Mouse (Mus musculus): ENCODE data around the gene Asphd1.

Gene Asphd1

GRCm38 (mm10) chr7:126896912-126897311 is 52.5 kb downstream of the Asphd1 start:
- no peak for DNase-seq (ENCODE audit: low spot score in 2 of 2)

All from left cerebral cortex, adult 9 months (tissue).